7 mouse cellular contexts compared by ENCODE assay signal in the genomic region with DNA sequence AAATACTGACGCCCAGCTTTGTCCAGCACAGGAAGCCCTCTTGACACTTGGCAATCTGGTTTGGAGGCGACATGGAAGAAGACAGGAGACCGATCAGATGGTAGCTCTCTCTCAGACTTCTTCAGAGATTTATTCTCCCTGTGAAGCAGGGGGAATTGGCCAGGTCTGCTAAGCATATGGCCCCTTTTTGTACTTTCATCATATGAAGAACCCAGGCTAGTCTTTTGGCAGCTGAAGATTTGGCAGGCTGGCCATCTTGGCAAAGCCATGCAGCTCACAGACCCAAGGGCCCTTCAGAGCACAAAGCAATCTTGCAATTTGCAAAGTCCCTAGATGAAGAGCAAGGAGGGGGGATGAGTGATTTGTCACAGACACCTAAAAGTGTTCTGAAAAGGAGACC.
DNase-seq lines count a peak whose midpoint lies in the region; ATAC-seq lines count a peak whose summit lies in the region.

No protein-coding gene starts in this region.

- H3K9me3 ChIP-seq in neural tube, embryonic 15.5 days (replicated peaks), result no peaks in the 10 kb centered on the region
- H3K9me3 ChIP-seq in limb, embryonic 10.5 days (replicated peaks), result no peaks in the 10 kb centered on the region

- DNase-seq in ovary, postnatal 36 days (ENCODE audit: low spot score), result peak; percentile 32
- no peak for DNase-seq in ovary, adult 18-20 months (ENCODE audit: low spot score)
- DNase-seq in cerebellum, postnatal 14 days, result peak; percentile 91 to 96
- peak; percentile 59 to 66 for DNase-seq in heart, postnatal 36 days
- DNase-seq in embryo, embryonic 10 days (ENCODE audit: low spot score), result no peak
- no peak for DNase-seq in limb, embryonic 10.5 days (ENCODE audit: low spot score)

- H3K27me3 ChIP-seq in neural tube, embryonic 15.5 days (replicated peaks), result no peaks in the 10 kb centered on the region
- H3K27me3 ChIP-seq in limb, embryonic 10.5 days (ENCODE audit: low read depth, poor library complexity, severe bottlenecking), result no peaks in the 10 kb centered on the region

- H3K4me2 ChIP-seq in neural tube, embryonic 15.5 days, result no peak overlapping the region

- intact Hi-C loops in heart, postnatal 36 days (cut with DNase I), result loop anchor here (10.0 kb wide), 2 partner anchors 115 to 455 kb away; no protein-coding TSS in a partner anchor

- ATAC-seq in neural tube, embryonic 15.5 days (ENCODE audit: low FRiP score), result peak; percentile 41

- no peak overlapping the region for H3K9ac ChIP-seq in neural tube, embryonic 15.5 days (replicated peaks)

- H3K36me3 ChIP-seq in neural tube, embryonic 15.5 days, result no peaks in the 10 kb centered on the region
- no peaks in the 10 kb centered on the region for H3K36me3 ChIP-seq in limb, embryonic 10.5 days

- no peak overlapping the region for H3K4me3 ChIP-seq in neural tube, embryonic 15.5 days (replicated peaks)
- no peak overlapping the region for H3K4me3 ChIP-seq in limb, embryonic 10.5 days

- H3K27ac ChIP-seq in neural tube, embryonic 15.5 days (replicated peaks), result no peak overlapping the region
- no peak overlapping the region for H3K27ac ChIP-seq in limb, embryonic 10.5 days

- H3K4me1 ChIP-seq in neural tube, embryonic 15.5 days, result no peaks in the 10 kb centered on the region
- H3K4me1 ChIP-seq in limb, embryonic 10.5 days, result no peaks in the 10 kb centered on the region

- WGBS in neural tube, embryonic 15.5 days, result 73% methylated on average over 3 of the region's 3 CpGs
- 81% methylated on average over 3 of the region's 3 CpGs for WGBS in limb, embryonic 10.5 days

Comparison
In these comparisons a context has a peak if more than half of its experiments do, and no peak if none do; other contexts are left out.
1. DNase-seq: peak in ovary, postnatal 36 days (single experiment), cerebellum, postnatal 14 days (2 of 2) and heart, postnatal 36 days (2 of 2); none in ovary, adult 18-20 months (single experiment), embryo, embryonic 10 days (single experiment) and limb, embryonic 10.5 days (single experiment).